Mouse (Mus musculus) hindbrain, embryonic 11.5 days (tissue): ENCODE results near the gene Tmtc4. TPM values are rescaled to one million over a fixed set of nuclear protein-coding genes. Genes with fewer than 3 reads are reported as not detected.
A peak's percentile ranks its signal among the peaks of the same experiment; 100 is the strongest.

ENCODE experiments used
- ATAC-seq: fragments of 200-750 bp; cut with Nextera tagmentation; 2 replicates; pipeline ENCODE4 v1.8.0; 2017; ENCODE audit warnings: mild to moderate bottlenecking, moderate TSS enrichment, moderate library complexity; ENCODE audit not compliant: low FRiP score
- DNase-seq: peaks from one replicate; pipeline ENCODE4 v3.0.0-alpha.2; 2015; ENCODE audit warnings: low spot score
- H3K27ac ChIP-seq: fragments of 300-500 bp; sonication (generic); 2 replicates; pipeline ENCODE4 v1.5.1; 2014; ENCODE audit warnings: mild to moderate bottlenecking, low read depth, low read length
- H3K27me3 ChIP-seq: fragments of 300-500 bp; sonication (generic); 2 replicates; pipeline ENCODE4 v1.6.1; 2014; ENCODE audit warnings: mild to moderate bottlenecking, low read length, moderate library complexity, mixed read lengths; ENCODE audit not compliant: control insufficient read depth, insufficient read depth
- H3K36me3 ChIP-seq: fragments of 300-500 bp; sonication (generic); 2 replicates; pipeline ENCODE4 v1.6.1; 2014; ENCODE audit warnings: mild to moderate bottlenecking, low read length, moderate library complexity, mixed read lengths; ENCODE audit not compliant: control insufficient read depth, insufficient read depth
- H3K4me1 ChIP-seq: fragments of 300-500 bp; sonication (generic); replicated peaks from 2 replicates; pipeline ENCODE4 v1.6.1; 2014; ENCODE audit warnings: low read length, mixed read lengths; ENCODE audit not compliant: control insufficient read depth, insufficient read depth
- H3K4me2 ChIP-seq: fragments of 300-500 bp; sonication (generic); replicated peaks from 2 replicates; pipeline ENCODE4 v1.6.1; 2014; ENCODE audit warnings: mild to moderate bottlenecking, low read depth, low read length
- H3K4me3 ChIP-seq: fragments of 300-500 bp; sonication (generic); 2 replicates; pipeline ENCODE4 v1.5.1; 2014; ENCODE audit warnings: low read depth, low read length
- H3K9ac ChIP-seq: fragments of 300-500 bp; sonication (generic); 2 replicates; pipeline ENCODE4 v1.6.1; 2014; ENCODE audit warnings: low read depth, low read length
- H3K9me3 ChIP-seq: fragments of 300-500 bp; sonication (generic); 2 replicates; pipeline ENCODE4 v1.6.1; 2016; ENCODE audit warnings: low read length; ENCODE audit not compliant: control insufficient read depth
- WGBS: fragments of 180-500 bp; shearing (Covaris S2); extraction: QIAGEN DNeasy Blood & Tissue Kit; methylation state at CpG from one replicate; pipeline ENCODE4 v1.1.7; 2014; 5-methylcytosine and 5-hydroxymethylcytosine counted together
- polyA plus RNA-seq: library from polyadenylated mRNA; unstranded; fragments of >200 nt; fragmentation: Nextera tagmentation; extraction: Ambion mirVana; gene quantifications from 2 replicates; pipeline ENCODE4 v1.2.1, GENCODE M21; 2014

Tmtc4 gene
- polyA plus RNA-seq, 1 experiment from 2014 or later: 40.0 TPM

- 87% methylated on average over 7 of the region's 7 CpGs for WGBS
- H3K27me3 ChIP-seq: no peaks in the 10 kb centered on the region
- ATAC-seq (no peak), DNase-seq (no peak)
- H3K4me3 ChIP-seq: no peak overlapping the region
- no peaks in the 10 kb centered on the region for H3K9me3 ChIP-seq
- no peak overlapping the region for H3K27ac ChIP-seq
- peaks cover 6% of the 10 kb centered on the region; the same call in 1 of the 2 replicates for H3K4me1 ChIP-seq
- no peak overlapping the region for H3K9ac ChIP-seq
- H3K36me3 ChIP-seq: no peaks in the 10 kb centered on the region
- H3K4me2 ChIP-seq: no peak overlapping the region
Observed at GRCm38 (mm10) chr14:122885893-122886292, 97.9 kb downstream of the Tmtc4 start.

GRCm38 (mm10) chr14:122883821-122884584, 99.8 kb downstream of the Tmtc4 start:
- WGBS: 58% methylated on average over 10 of the region's 10 CpGs
- DNase-seq (peak; percentile 23), ATAC-seq (peak; percentile 65)
- Histone ChIP-seq H3K9ac (no peak overlapping the region), H3K27me3 (no peaks in the 10 kb centered on the region), H3K4me1 (peaks cover 6% of the 10 kb centered on the region; the same call in 1 of the 2 replicates), H3K4me3 (no peak overlapping the region), H3K36me3 (no peaks in the 10 kb centered on the region), H3K9me3 (no peaks in the 10 kb centered on the region), H3K27ac (peak overlapping the region; percentile 72), H3K4me2 (no peak overlapping the region)

DNA sequence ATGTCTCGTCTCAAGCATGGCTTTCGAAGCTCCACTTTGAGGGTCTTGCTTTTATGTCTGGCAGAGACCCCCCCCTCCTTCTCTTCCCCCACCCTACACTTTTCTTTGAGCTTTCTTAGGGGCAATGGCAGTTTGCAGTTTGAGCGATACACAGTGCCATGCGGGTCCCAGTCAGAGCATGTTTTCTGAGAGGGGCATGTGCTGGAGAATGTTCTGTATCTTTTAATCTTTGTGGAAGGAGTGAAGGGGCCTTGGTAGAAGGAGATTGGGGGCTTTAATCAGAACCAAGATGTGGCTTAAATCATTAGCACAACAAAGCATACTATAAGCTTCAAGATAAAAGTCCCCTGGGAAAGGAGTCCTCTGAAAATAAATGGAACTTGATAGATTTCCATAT, 100.4 kb downstream of the Tmtc4 start:
- no peak overlapping the region for H3K9ac ChIP-seq
- no peaks in the 10 kb centered on the region for H3K27me3 ChIP-seq
- H3K36me3 ChIP-seq: no peaks in the 10 kb centered on the region
- no peak overlapping the region for H3K4me2 ChIP-seq
- ATAC-seq (peak; percentile 50), DNase-seq (no peak)
- WGBS: 67% methylated on average over 4 of the region's 4 CpGs
- no peak overlapping the region for H3K4me3 ChIP-seq
- H3K9me3 ChIP-seq: no peaks in the 10 kb centered on the region
- peaks cover 6% of the 10 kb centered on the region; the same call in 1 of the 2 replicates for H3K4me1 ChIP-seq
- H3K27ac ChIP-seq: peak overlapping the region; percentile 72

GRCm38 (mm10) chr14:122882795-122883409, 100.9 kb downstream of the Tmtc4 start:
- H3K27ac ChIP-seq: peak overlapping the region; percentile 72
- no peak overlapping the region for H3K4me3 ChIP-seq
- H3K36me3 ChIP-seq: no peaks in the 10 kb centered on the region
- H3K9me3 ChIP-seq: no peaks in the 10 kb centered on the region
- DNase-seq (peak; percentile 33), ATAC-seq (peak; percentile 70)
- H3K4me2 ChIP-seq: no peak overlapping the region
- H3K9ac ChIP-seq: no peak overlapping the region
- 61% methylated on average over 7 of the region's 7 CpGs for WGBS
- H3K27me3 ChIP-seq: no peaks in the 10 kb centered on the region
- peaks cover 6% of the 10 kb centered on the region; the same call in 1 of the 2 replicates for H3K4me1 ChIP-seq

DNA sequence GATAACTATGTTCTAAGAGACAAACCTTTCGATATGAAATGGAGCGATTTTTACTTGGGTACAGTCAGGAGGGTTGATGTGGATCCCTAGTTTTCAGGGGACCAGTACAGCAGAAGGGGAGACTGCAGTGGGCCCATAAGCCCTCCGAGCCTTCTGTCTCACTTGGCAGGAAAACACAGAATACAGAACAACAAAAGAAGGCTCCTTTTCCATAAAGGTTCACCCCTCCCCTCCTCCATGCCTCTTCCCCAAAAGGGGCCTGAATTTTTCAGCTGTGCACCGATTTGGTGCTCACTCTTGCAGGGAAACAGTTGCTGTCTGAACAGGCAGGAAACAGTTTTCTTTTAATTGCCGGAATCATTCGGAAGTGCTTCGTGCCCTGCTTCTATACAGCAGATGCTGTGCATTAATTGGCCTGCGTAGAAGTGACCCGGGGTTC, 101.6 kb downstream of the Tmtc4 start:
- Histone ChIP-seq H3K4me1 (peaks cover 6% of the 10 kb centered on the region; the same call in 1 of the 2 replicates), H3K4me2 (no peak overlapping the region), H3K4me3 (no peak overlapping the region), H3K27ac (peak overlapping the region; percentile 72), H3K9ac (no peak overlapping the region), H3K27me3 (no peaks in the 10 kb centered on the region), H3K9me3 (no peaks in the 10 kb centered on the region), H3K36me3 (no peaks in the 10 kb centered on the region)
- DNase-seq (peak; percentile 18), ATAC-seq (peak; percentile 22)
- WGBS: 55% methylated on average over 9 of the region's 9 CpGs

- ATAC-seq: no peak
- DNase-seq: peak; percentile 20
Observed at GRCm38 (mm10) chr14:122881699-122882098, 102.1 kb downstream of the Tmtc4 start.

GRCm38 (mm10) chr14:122880291-122880690, 103.5 kb downstream of the Tmtc4 start:
- no peak overlapping the region for H3K4me2 ChIP-seq
- no peaks in the 10 kb centered on the region for H3K9me3 ChIP-seq
- peaks cover 6% of the 10 kb centered on the region; the same call in 1 of the 2 replicates for H3K4me1 ChIP-seq
- DNase-seq (no peak), ATAC-seq (no peak)
- H3K27me3 ChIP-seq: no peaks in the 10 kb centered on the region
- H3K36me3 ChIP-seq: no peaks in the 10 kb centered on the region
- no peak overlapping the region for H3K9ac ChIP-seq
- H3K27ac ChIP-seq: no peak overlapping the region
- no peak overlapping the region for H3K4me3 ChIP-seq
- WGBS: 75% methylated on average over 7 of the region's 7 CpGs

More at GRCm38 (mm10) chr14:122881699-122882098, 102.1 kb downstream of the Tmtc4 start:
- Histone ChIP-seq H3K4me2 (no peak overlapping the region), H3K4me3 (no peak overlapping the region), H3K27ac (peak overlapping the region; percentile 72), H3K9me3 (no peaks in the 10 kb centered on the region), H3K27me3 (no peaks in the 10 kb centered on the region), H3K9ac (no peak overlapping the region), H3K4me1 (peaks cover 6% of the 10 kb centered on the region; the same call in 1 of the 2 replicates), H3K36me3 (no peaks in the 10 kb centered on the region)
- WGBS: 41% methylated on average over 2 of the region's 2 CpGs

DNA sequence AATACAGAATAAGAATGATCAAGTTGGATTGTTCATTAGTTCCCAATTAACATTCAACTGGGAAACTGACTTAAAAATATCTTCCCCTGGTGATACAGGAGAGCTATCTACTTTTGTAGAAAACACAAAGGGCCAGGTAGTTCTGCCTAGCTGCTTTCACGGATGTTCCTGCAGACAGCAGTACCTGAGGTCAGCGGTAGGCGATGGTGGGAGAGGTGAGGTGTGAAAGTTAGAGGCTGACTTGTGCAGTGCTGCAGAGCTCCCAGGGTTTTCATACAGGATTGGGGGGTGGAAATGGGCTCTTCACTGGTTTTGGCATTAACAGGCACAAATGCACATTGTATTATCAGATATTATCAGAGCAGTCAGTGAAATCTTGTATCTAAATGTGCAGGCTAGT, 106.0 kb downstream of the Tmtc4 start:
- H3K9me3 ChIP-seq: no peaks in the 10 kb centered on the region
- H3K4me2 ChIP-seq: no peak overlapping the region
- H3K27ac ChIP-seq: no peak overlapping the region
- H3K36me3 ChIP-seq: no peaks in the 10 kb centered on the region
- ATAC-seq (no peak), DNase-seq (no peak)
- peaks cover 5% of the 10 kb centered on the region; the same call in 1 of the 2 replicates for H3K4me1 ChIP-seq
- no peaks in the 10 kb centered on the region for H3K27me3 ChIP-seq
- 78% methylated on average over 3 of the region's 3 CpGs for WGBS
- no peak overlapping the region for H3K9ac ChIP-seq
- H3K4me3 ChIP-seq: no peak overlapping the region
